Mouse (Mus musculus): Measurements from ENCODE around the gene Klrd1. TPM values are rescaled to one million over a fixed set of nuclear protein-coding genes. Genes with fewer than 3 reads are reported as not detected.
"Not testable (repeated sequence)": the region's sequence is repeated elsewhere in the genome, so short reads cannot be mapped to it uniquely, and the experiment has no call there.

Klrd1 gene
- polyA plus RNA-seq, 1 experiment from 2014 or later, result not detected

DNA sequence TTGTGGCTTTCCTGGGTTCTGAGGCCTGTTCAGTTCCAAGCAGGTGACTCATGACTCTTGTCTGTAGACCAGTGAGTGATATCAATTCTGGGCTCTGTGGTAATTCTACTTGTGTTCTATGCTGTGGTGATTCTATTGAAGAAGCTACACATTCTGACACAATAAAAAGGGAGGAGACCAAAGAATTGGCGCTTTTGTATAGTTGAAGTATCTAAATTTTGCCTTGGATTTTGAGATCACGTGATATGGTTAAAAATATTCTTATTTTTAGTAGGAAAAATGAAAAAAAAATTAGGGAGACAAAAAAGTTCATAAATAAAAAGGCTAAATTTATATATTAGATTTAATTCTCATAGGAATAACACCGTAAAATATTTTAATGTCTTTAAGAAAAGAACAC, 51.7 kb downstream of the Klrd1 start, which contains the start of gene Klrc3:
Gene Klrc3, minus strand, starts transcription at position 101 of the 400 bp plus-strand sequence.
- not testable (repeated sequence) for ATAC-seq; H3K27ac ChIP-seq (ENCODE audit: low read length); H3K27me3 ChIP-seq (ENCODE audit: control insufficient read depth, insufficient read depth, low read depth, low read length); H3K36me3 ChIP-seq (ENCODE audit: control insufficient read depth, insufficient read depth, low read length); H3K9me3 ChIP-seq (replicated peaks; ENCODE audit: control insufficient read depth, low read length, poor library complexity, severe bottlenecking); H3K9ac ChIP-seq (ENCODE audit: low read depth, low read length); H3K4me2 ChIP-seq (ENCODE audit: low read length); H3K4me1 ChIP-seq (ENCODE audit: control insufficient read depth, insufficient read depth, low read length); H3K4me3 ChIP-seq (ENCODE audit: low read depth, low read length)
- WGBS, result 82% methylated on average over 3 of the region's 3 CpGs

DNA sequence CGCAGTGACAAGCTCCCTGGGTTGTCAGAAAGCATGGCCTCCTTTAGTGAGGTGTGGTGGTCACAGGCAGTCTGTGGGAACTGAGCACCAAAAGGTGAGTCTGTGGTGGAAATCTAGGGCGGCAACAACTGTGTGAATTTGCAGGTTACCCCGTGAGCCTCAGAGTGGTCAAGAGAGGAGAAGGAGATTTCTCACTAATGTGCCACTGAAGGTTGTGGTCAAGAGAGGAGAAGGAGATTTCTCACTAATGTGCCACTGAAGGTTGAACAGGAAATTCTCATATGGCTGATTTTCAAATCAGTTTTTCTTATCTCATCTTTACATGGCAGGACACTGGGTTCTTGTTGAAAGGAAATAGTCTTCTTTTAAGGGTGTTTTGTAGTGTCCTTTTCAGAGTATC, 52.5 kb downstream of the Klrd1 start:
- H3K4me2 ChIP-seq (ENCODE audit: low read length); H3K36me3 ChIP-seq (ENCODE audit: control insufficient read depth, insufficient read depth, low read length); H3K27ac ChIP-seq (ENCODE audit: low read length); ATAC-seq; H3K4me3 ChIP-seq (ENCODE audit: low read depth, low read length); H3K9me3 ChIP-seq (replicated peaks; ENCODE audit: control insufficient read depth, low read length, poor library complexity, severe bottlenecking); H3K9ac ChIP-seq (ENCODE audit: low read depth, low read length); H3K27me3 ChIP-seq (ENCODE audit: control insufficient read depth, insufficient read depth, low read depth, low read length); H3K4me1 ChIP-seq (ENCODE audit: control insufficient read depth, insufficient read depth, low read length): not testable (repeated sequence)
- WGBS, result no CpG with 5 or more reads among the region's 3 CpGs

Other genes with a start within 250 kb of the Klrd1 start
- 0.28 and 0.40 TPM in 2 replicates for gene Clec12a, start 249.1 kb upstream of the Klrd1 start, polyA plus RNA-seq (2015; fragmentation: Nextera tagmentation; extraction: Ambion mirVana)
- 0.45 TPM in 1 of 2 replicates, not detected in the other for gene Clec12b, start 205.9 kb upstream of the Klrd1 start, polyA plus RNA-seq (2015; fragmentation: Nextera tagmentation; extraction: Ambion mirVana)
- gene Clec1b, start 194.5 kb upstream of the Klrd1 start, polyA plus RNA-seq (2015; fragmentation: Nextera tagmentation; extraction: Ambion mirVana), result 0.34 and 0.65 TPM in 2 replicates
- gene Clec9a, start 182.9 kb upstream of the Klrd1 start, polyA plus RNA-seq (2015; fragmentation: Nextera tagmentation; extraction: Ambion mirVana), result 0.45 and 0.47 TPM in 2 replicates
- gene Clec1a, start 139.8 kb upstream of the Klrd1 start, polyA plus RNA-seq (2015; fragmentation: Nextera tagmentation; extraction: Ambion mirVana), result 1.6 and 2.1 TPM in 2 replicates
- gene Olr1, start 84.6 kb upstream of the Klrd1 start, polyA plus RNA-seq (2015; fragmentation: Nextera tagmentation; extraction: Ambion mirVana), result not detected in 2 replicates
- not detected in 2 replicates for gene Tmem52b, start 79.2 kb upstream of the Klrd1 start, polyA plus RNA-seq (2015; fragmentation: Nextera tagmentation; extraction: Ambion mirVana)
- 226 and 237 TPM in 2 replicates for gene Gabarapl1, start 58.6 kb upstream of the Klrd1 start, polyA plus RNA-seq (2015; fragmentation: Nextera tagmentation; extraction: Ambion mirVana)
- gene Klre1, start 13.9 kb upstream of the Klrd1 start, polyA plus RNA-seq (2015; fragmentation: Nextera tagmentation; extraction: Ambion mirVana), result not detected in 2 replicates
- 0.19 and 0.24 TPM in 2 replicates for gene Klrk1, start 32.1 kb downstream of the Klrd1 start, polyA plus RNA-seq (2015; fragmentation: Nextera tagmentation; extraction: Ambion mirVana)
- gene Klrc3, start 51.6 kb downstream of the Klrd1 start, polyA plus RNA-seq (2015; fragmentation: Nextera tagmentation; extraction: Ambion mirVana), result not detected in 2 replicates
- not detected in 2 replicates for gene Klrc2, start 68.9 kb downstream of the Klrd1 start, polyA plus RNA-seq (2015; fragmentation: Nextera tagmentation; extraction: Ambion mirVana)
- gene Klrc1, start 87.2 kb downstream of the Klrd1 start, polyA plus RNA-seq (2015; fragmentation: Nextera tagmentation; extraction: Ambion mirVana), result not detected in 2 replicates
- gene Klri1, start 125.3 kb downstream of the Klrd1 start, polyA plus RNA-seq (2015; fragmentation: Nextera tagmentation; extraction: Ambion mirVana), result not detected in 2 replicates
- gene Klri2, start 148.7 kb downstream of the Klrd1 start, polyA plus RNA-seq (2015; fragmentation: Nextera tagmentation; extraction: Ambion mirVana), result not detected in 2 replicates
- not detected in 2 replicates for gene Gm156, start 192.5 kb downstream of the Klrd1 start, polyA plus RNA-seq (2015; fragmentation: Nextera tagmentation; extraction: Ambion mirVana)

All from midbrain, embryonic 16.5 days (tissue).